Mouse (Mus musculus) thymus, adult 2 months (tissue): ENCODE measurements around the gene Rhoq. TPM values are rescaled to one million over a fixed set of nuclear protein-coding genes. Genes with fewer than 3 reads are reported as not detected.

ENCODE experiments used
- DNase-seq: peaks from one replicate; pipeline ENCODE4 v3.0.0; 2021
- H3K27ac ChIP-seq: fragments of 200-500 bp; 2 replicates; pipeline ENCODE4 v1.5.1; 2012; ENCODE audit warnings: low read length, control low read depth; ENCODE audit not compliant: control insufficient read depth, insufficient read depth
- H3K27me3 ChIP-seq: fragments of 200-500 bp; 2 replicates; pipeline ENCODE4 v1.6.1; 2012; ENCODE audit warnings: mild to moderate bottlenecking, low read length, moderate library complexity, mixed read lengths; ENCODE audit not compliant: control insufficient read depth, insufficient read depth
- H3K36me3 ChIP-seq: fragments of 200-500 bp; 2 replicates; pipeline ENCODE4 v1.6.1; 2012; ENCODE audit warnings: mild to moderate bottlenecking, low read length, moderate library complexity; ENCODE audit not compliant: control insufficient read depth, insufficient read depth
- H3K4me1 ChIP-seq: fragments of 200-500 bp; replicated peaks from 2 replicates; pipeline ENCODE4 v1.6.1; 2012; ENCODE audit warnings: low read length; ENCODE audit not compliant: control insufficient read depth, insufficient read depth
- H3K4me3 ChIP-seq: fragments of 200-500 bp; 2 replicates; pipeline ENCODE4 v1.5.1; 2012; ENCODE audit warnings: mild to moderate bottlenecking, low read length, control low read depth, moderate library complexity; ENCODE audit not compliant: control insufficient read depth, insufficient read depth
- CTCF ChIP-seq: fragments of 200-500 bp; IDR thresholded peaks from 2 replicates; pipeline ENCODE4 v1.5.1; 2012; ENCODE audit warnings: mild to moderate bottlenecking, control low read depth, low read length, moderate library complexity, borderline replicate concordance; ENCODE audit not compliant: control insufficient read depth, poor library complexity, insufficient read depth; ENCODE audit errors: extremely low read depth
- POLR2A ChIP-seq: fragments of 200-500 bp; IDR thresholded peaks from 2 replicates; pipeline ENCODE4 v1.6.1; 2012; ENCODE audit warnings: mild to moderate bottlenecking, low read length, control low read depth, moderate library complexity; ENCODE audit not compliant: control insufficient read depth, poor library complexity, insufficient read depth; ENCODE audit errors: extremely low read depth
- WGBS: fragments of 180-500 bp; shearing (Covaris S2); methylation state at CpG from one replicate; pipeline ENCODE4 v1.1.7; 2018; 5-methylcytosine and 5-hydroxymethylcytosine counted together
- polyA plus RNA-seq: library from polyadenylated mRNA; depleted of rRNA; stranded (reverse); fragments of >200 nt; gene quantifications from 2 replicates; pipeline ENCODE4 v1.2.3, GENCODE M21; 2012

Rhoq gene
- polyA plus RNA-seq, 1 experiment = 14.5 TPM

- DNase-seq = no peak
- Histone ChIP-seq H3K4me1 (no peaks in the 10 kb centered on the region), H3K27me3 (no peaks in the 10 kb centered on the region), H3K27ac (no peak overlapping the region), H3K36me3 (no peaks in the 10 kb centered on the region), H3K4me3 (no peak overlapping the region)
- 96% methylated on average over 9 of the region's 9 CpGs for WGBS
- TF ChIP-seq POLR2A = no peak
- no peak for TF ChIP-seq CTCF
Measured at GRCm38 (mm10) chr17:86982497-86982896, 19.6 kb downstream of the Rhoq start.

GRCm38 (mm10) chr17:86986449-86987138 lies 23.7 kb downstream of the Rhoq start:
- Histone ChIP-seq H3K4me3 (no peak overlapping the region), H3K36me3 (no peaks in the 10 kb centered on the region), H3K27ac (no peak overlapping the region), H3K4me1 (no peaks in the 10 kb centered on the region), H3K27me3 (no peaks in the 10 kb centered on the region)
- WGBS = 91% methylated on average over 17 of the region's 17 CpGs
- DNase-seq = no peak
- TF ChIP-seq CTCF = no peak
- no peak for TF ChIP-seq POLR2A

GRCm38 (mm10) chr17:86988161-86988560 lies 25.3 kb downstream of the Rhoq start:
- Histone ChIP-seq H3K4me3 (no peak overlapping the region), H3K4me1 (no peaks in the 10 kb centered on the region), H3K27ac (no peak overlapping the region), H3K36me3 (no peaks in the 10 kb centered on the region), H3K27me3 (no peaks in the 10 kb centered on the region)
- TF ChIP-seq CTCF = no peak
- TF ChIP-seq POLR2A = no peak
- DNase-seq = peak; percentile 50
- WGBS = 86% methylated on average over 5 of the region's 5 CpGs

- TF ChIP-seq CTCF (no peak), POLR2A (no peak)
- Histone ChIP-seq H3K27ac (no peak overlapping the region), H3K4me3 (no peak overlapping the region), H3K27me3 (no peaks in the 10 kb centered on the region), H3K4me1 (no peaks in the 10 kb centered on the region), H3K36me3 (no peaks in the 10 kb centered on the region)
- no peak for DNase-seq
- 62% methylated on average over 6 of the region's 6 CpGs for WGBS
Measured at GRCm38 (mm10) chr17:86988601-86989184, 25.8 kb downstream of the Rhoq start.

- 94% methylated on average over 8 of the region's 8 CpGs for WGBS
- Histone ChIP-seq H3K4me3 (no peak overlapping the region), H3K4me1 (no peaks in the 10 kb centered on the region), H3K27ac (no peak overlapping the region), H3K27me3 (no peaks in the 10 kb centered on the region), H3K36me3 (no peaks in the 10 kb centered on the region)
- no peak for DNase-seq
- TF ChIP-seq POLR2A (no peak), CTCF (no peak)
Measured at GRCm38 (mm10) chr17:86991306-86991705, 28.4 kb downstream of the Rhoq start.

- TF ChIP-seq CTCF (no peak), POLR2A (no peak)
- DNase-seq = no peak
- Histone ChIP-seq H3K27me3 (no peaks in the 10 kb centered on the region), H3K27ac (no peak overlapping the region), H3K4me3 (no peak overlapping the region), H3K4me1 (no peaks in the 10 kb centered on the region), H3K36me3 (no peaks in the 10 kb centered on the region)
- WGBS = 96% methylated on average over 6 of the region's 6 CpGs
Measured at GRCm38 (mm10) chr17:86997323-86997722, 34.4 kb downstream of the Rhoq start.

GRCm38 (mm10) chr17:87008950-87009349 lies 46.1 kb downstream of the Rhoq start:
- no peak overlapping the region for H3K4me3 ChIP-seq
- WGBS = 90% methylated on average over 3 of the region's 3 CpGs
- no peak for DNase-seq
- no peaks in the 10 kb centered on the region for H3K36me3 ChIP-seq
- TF ChIP-seq CTCF (no peak), POLR2A (no peak)
- no peaks in the 10 kb centered on the region for H3K27me3 ChIP-seq
- no peaks in the 10 kb centered on the region for H3K4me1 ChIP-seq
- H3K27ac ChIP-seq = no peak overlapping the region
